Mouse (Mus musculus) forebrain, embryonic 10.5 days (tissue): Measurements from ENCODE around the gene Cntn5. TPM values are rescaled to one million over a fixed set of nuclear protein-coding genes. Genes with fewer than 3 reads are reported as not detected.

Experiments used
- DNase-seq: peaks from one replicate; pipeline ENCODE4 v3.0.0-alpha.2; 2017; ENCODE audit warnings: low spot score; ENCODE audit errors: extremely low spot score
- H3K27ac ChIP-seq: fragments of 300-500 bp; sonication (generic); 2 replicates; pipeline ENCODE4 v1.5.1; 2016; ENCODE audit warnings: mild to moderate bottlenecking
- H3K27me3 ChIP-seq: fragments of 300-500 bp; sonication (generic); 2 replicates; pipeline ENCODE4 v1.6.1; 2016; ENCODE audit warnings: mild to moderate bottlenecking; ENCODE audit not compliant: poor library complexity, severe bottlenecking
- H3K36me3 ChIP-seq: fragments of 300-500 bp; sonication (generic); replicated peaks from 2 replicates; pipeline ENCODE4 v1.6.1; 2016; ENCODE audit warnings: mild to moderate bottlenecking, moderate library complexity
- H3K4me1 ChIP-seq: fragments of 300-500 bp; sonication (generic); 2 replicates; pipeline ENCODE4 v1.6.1; 2016
- H3K4me3 ChIP-seq: fragments of 300-500 bp; sonication (generic); 2 replicates; pipeline ENCODE4 v1.5.1; 2016; ENCODE audit warnings: mild to moderate bottlenecking, moderate library complexity
- H3K9me3 ChIP-seq: fragments of 300-500 bp; sonication (generic); 2 replicates; pipeline ENCODE4 v1.6.1; 2016; ENCODE audit warnings: mild to moderate bottlenecking, moderate library complexity
- WGBS: fragments of 180-500 bp; shearing (Covaris S2); methylation state at CpG from one replicate; pipeline ENCODE4 v1.1.7; 2016; 5-methylcytosine and 5-hydroxymethylcytosine counted together
- polyA plus RNA-seq: library from polyadenylated mRNA; unstranded; fragments of >200 nt; fragmentation: Nextera tagmentation; extraction: Ambion mirVana; gene quantifications from 2 replicates; pipeline ENCODE4 v1.2.1, GENCODE M21; 2016

The Cntn5 gene
- polyA plus RNA-seq, 1 experiment from 2014 or later = 0.89 TPM

DNA sequence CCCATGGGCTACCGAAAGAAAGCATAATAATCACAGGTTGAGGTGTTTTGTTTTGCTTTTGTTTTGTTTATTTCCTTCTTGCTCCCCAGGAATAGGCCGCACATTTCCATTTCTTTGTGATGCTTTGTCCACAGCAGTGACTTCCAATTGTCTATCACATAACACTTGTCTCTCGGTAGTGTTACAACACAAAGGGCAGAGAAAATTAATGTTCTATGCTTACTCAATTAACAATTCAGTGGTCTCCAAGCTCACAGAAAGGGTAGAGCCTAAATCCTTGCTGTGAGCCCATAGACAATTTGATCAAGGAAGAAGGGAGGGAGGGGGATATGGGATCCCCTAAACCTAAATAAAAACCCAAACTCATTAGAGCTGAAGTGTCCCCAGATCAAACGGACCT, 671.2 kb downstream of the Cntn5 start:
- no peaks in the 10 kb centered on the region for H3K27me3 ChIP-seq
- WGBS = 76% methylated on average over 4 of the region's 4 CpGs
- H3K4me1 ChIP-seq = peaks cover 5% of the 10 kb centered on the region; the same call in 1 of the 2 replicates
- H3K4me3 ChIP-seq = no peak overlapping the region
- no peak for DNase-seq
- no peak overlapping the region for H3K27ac ChIP-seq
- no peaks in the 10 kb centered on the region for H3K9me3 ChIP-seq
- no peaks in the 10 kb centered on the region for H3K36me3 ChIP-seq

DNA sequence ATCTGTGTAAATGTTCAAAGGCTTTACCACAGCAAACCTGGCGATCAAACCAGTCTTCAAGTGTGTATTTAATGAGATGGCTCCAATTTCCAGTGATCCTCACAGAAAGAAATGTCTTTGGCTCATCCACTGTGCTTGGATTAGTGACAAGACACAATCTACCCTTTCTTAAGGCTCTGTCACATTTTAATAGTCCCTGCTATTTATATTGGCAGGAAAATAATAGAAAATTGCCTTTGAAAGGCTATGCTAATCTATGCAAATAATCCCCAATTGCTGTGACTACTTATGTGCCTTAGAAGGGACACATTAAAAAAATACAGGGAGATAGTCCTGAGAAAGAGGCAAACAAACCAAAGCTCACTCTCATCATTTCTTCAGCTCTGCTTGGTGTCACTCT, 672.5 kb downstream of the Cntn5 start:
- Histone ChIP-seq H3K27me3 (no peaks in the 10 kb centered on the region), H3K4me1 (peaks cover 5% of the 10 kb centered on the region; the same call in 1 of the 2 replicates), H3K9me3 (no peaks in the 10 kb centered on the region), H3K27ac (no peak overlapping the region), H3K36me3 (no peaks in the 10 kb centered on the region), H3K4me3 (no peak overlapping the region)
- WGBS = 76% methylated on average over 1 of the region's 1 CpGs
- no peak for DNase-seq

DNA sequence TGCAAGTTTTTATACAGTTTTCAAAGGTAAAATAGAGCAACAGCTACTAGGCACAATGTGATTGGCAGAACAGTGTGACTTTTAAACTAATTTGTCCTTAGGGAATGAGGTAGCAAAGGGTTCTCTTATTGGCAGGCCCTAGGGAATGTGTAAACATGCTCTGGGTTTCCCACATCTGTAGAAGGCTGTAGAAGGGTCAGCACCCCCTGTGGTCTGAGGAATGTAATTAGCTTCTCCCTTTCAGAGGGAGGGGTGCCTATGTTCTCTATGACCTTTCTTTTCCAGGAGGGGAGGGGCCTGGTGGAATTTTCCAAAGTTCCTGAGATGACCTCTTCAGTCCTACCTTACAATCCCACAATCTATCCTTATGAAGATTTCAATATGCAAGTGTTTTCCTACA, 673.6 kb downstream of the Cntn5 start:
- peaks cover 5% of the 10 kb centered on the region; the same call in 1 of the 2 replicates for H3K4me1 ChIP-seq
- no peak for DNase-seq
- no peaks in the 10 kb centered on the region for H3K36me3 ChIP-seq
- H3K27ac ChIP-seq = no peak overlapping the region
- H3K4me3 ChIP-seq = no peak overlapping the region
- no peaks in the 10 kb centered on the region for H3K9me3 ChIP-seq
- H3K27me3 ChIP-seq = no peaks in the 10 kb centered on the region

DNA sequence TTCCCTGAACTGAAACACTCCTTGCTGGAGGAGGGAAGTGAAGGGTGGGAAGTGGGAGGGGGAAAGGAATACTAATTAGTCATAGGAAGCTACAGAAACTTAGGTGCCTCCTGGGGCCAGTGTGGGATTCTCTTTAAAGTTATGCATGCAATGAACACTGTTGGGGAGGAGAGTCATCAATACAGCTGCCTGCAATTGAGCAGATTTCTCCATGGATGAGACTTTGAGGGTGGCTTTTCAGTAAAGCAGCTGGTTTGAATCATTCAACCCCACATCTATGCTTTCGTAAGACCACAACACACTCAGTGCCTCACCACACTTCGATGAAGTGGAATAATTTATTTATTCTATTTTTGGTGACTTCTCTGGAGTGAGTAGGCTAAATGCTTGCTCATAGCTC, 674.9 kb downstream of the Cntn5 start:
- Histone ChIP-seq H3K4me1 (peaks cover 5% of the 10 kb centered on the region; the same call in 1 of the 2 replicates), H3K9me3 (no peaks in the 10 kb centered on the region), H3K27ac (no peak overlapping the region), H3K4me3 (no peak overlapping the region), H3K36me3 (no peaks in the 10 kb centered on the region), H3K27me3 (no peaks in the 10 kb centered on the region)
- 65% methylated on average over 2 of the region's 2 CpGs for WGBS
- no peak for DNase-seq

DNA sequence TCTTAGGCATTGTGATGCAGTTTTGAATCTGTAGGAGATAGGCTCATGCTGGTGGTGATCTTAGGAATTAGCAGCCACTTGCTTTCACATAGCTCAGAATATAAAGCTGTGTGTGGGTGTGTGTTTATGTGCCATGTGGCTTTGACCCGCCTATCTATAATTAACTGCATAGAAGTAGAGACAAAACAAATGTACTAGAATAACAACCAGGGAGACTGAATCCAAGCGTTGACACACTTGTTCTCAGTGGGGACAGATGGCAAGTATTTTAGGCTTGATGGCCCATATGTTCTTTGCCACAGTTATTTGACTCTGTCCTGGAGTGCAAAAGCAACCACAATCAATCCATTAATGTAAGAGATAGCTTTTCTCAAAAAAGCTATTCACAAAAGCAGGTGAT, 678.6 kb downstream of the Cntn5 start:
- peaks cover 5% of the 10 kb centered on the region; the same call in 1 of the 2 replicates for H3K4me1 ChIP-seq
- 78% methylated on average over 2 of the region's 2 CpGs for WGBS
- no peaks in the 10 kb centered on the region for H3K36me3 ChIP-seq
- no peaks in the 10 kb centered on the region for H3K9me3 ChIP-seq
- DNase-seq = no peak
- no peak overlapping the region for H3K27ac ChIP-seq
- no peak overlapping the region for H3K4me3 ChIP-seq
- no peaks in the 10 kb centered on the region for H3K27me3 ChIP-seq

DNA sequence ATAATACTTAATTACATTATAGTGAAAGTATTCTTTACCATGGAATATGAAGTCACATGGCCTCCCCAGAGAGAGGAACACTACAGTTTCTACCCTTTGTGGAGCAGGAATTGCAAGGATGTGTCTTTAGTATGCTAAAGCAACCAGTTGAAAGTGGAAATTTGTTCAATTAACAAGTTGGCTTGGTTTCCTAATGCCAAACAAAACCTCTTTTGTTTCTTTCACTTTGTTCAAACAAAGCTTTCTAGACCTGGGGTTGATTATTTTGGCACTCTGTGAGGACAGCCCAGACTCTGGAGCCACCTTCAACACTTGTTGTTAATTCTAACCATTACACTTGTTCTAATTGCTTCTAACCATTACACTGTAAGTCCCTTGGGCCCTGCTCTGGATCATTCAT, 718.5 kb downstream of the Cntn5 start:
- H3K4me1 ChIP-seq = no peaks in the 10 kb centered on the region
- no peaks in the 10 kb centered on the region for H3K27me3 ChIP-seq
- no peak overlapping the region for H3K27ac ChIP-seq
- no peak overlapping the region for H3K4me3 ChIP-seq
- H3K36me3 ChIP-seq = no peaks in the 10 kb centered on the region
- H3K9me3 ChIP-seq = no peaks in the 10 kb centered on the region
- DNase-seq = no peak

DNA sequence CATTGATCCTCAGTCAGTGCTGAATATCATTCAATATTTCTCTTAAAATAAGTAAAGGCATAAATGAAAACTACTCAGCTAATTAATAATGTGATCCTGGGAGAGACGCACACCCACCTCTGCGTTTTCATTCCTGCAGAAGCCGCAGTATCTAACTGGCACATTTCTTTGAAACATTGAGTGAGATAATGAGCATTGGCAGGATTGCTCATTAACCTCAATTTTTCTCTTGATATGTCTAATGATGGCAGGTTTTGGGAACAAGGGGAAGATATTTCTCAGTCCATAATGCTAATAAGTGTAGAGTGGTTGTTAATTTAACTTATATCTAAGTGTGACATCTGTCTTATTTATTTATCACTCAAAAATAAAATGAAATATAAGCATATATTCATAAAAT, 734.0 kb downstream of the Cntn5 start:
- no peak for DNase-seq
- no peaks in the 10 kb centered on the region for H3K9me3 ChIP-seq
- H3K27me3 ChIP-seq = no peaks in the 10 kb centered on the region
- H3K36me3 ChIP-seq = no peaks in the 10 kb centered on the region
- H3K4me1 ChIP-seq = no peaks in the 10 kb centered on the region
- 94% methylated on average over 3 of the region's 3 CpGs for WGBS
- no peak overlapping the region for H3K27ac ChIP-seq
- H3K4me3 ChIP-seq = no peak overlapping the region

DNA sequence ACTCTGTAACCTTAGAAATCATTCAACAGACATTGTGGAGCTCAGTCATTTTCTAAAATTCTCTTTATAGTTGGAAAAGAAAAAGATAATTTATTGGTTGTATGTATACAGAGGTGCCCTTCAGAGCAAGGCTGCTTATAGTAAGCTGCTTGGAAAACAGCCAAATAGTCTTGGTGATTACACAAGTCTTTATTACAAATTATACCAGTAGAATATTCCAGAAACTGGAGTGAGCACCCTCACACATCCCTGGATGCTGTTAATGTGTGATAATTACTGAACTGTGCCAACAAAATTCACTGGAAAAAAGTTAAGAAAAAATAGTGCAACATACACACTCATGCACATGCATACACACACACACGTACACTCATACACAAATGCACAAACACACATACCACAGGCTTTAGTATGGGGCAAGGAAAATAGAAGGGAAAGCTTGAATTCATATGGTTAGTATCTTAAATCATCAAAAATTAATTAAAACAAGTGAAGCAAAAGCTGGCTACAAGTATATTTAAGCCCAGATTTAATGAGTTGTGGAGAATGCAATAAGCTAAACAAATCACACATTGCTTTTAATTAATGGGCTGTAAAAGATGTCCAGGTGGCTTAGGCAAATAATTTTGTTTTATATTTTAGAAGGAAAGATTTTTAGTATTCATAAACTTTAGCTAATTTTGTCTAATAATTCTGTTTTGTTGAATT, 783.1 kb downstream of the Cntn5 start:
- H3K27me3 ChIP-seq = no peaks in the 10 kb centered on the region

DNA sequence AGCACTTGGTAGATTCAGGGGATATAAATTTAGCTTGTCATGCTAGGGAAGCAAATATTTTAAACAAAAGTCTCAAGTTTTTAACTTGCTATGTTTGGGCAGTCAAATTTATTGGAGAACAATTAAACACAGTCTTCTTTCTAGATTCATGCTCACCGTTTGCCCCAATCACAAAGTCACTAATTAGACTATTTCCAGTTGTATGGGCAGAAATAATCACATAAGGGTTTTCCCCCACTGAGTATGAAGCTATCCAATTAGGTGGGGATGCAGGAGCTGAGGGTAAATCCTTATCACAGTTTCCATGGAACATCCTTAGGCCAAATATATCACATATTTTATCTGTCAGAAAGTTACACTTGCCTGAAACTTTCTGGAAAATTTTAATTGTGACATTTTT, 788.0 kb downstream of the Cntn5 start:
- 49% methylated on average over 1 of the region's 1 CpGs for WGBS
- H3K4me3 ChIP-seq = no peak overlapping the region
- no peak overlapping the region for H3K27ac ChIP-seq
- H3K4me1 ChIP-seq = no peaks in the 10 kb centered on the region
- no peaks in the 10 kb centered on the region for H3K27me3 ChIP-seq
- no peak for DNase-seq
- H3K36me3 ChIP-seq = no peaks in the 10 kb centered on the region
- H3K9me3 ChIP-seq = no peaks in the 10 kb centered on the region

More for the DNA sequence above, 783.1 kb downstream of the Cntn5 start:
- Histone ChIP-seq H3K9me3 (no peaks in the 10 kb centered on the region), H3K4me3 (no peak overlapping the region), H3K4me1 (no peaks in the 10 kb centered on the region), H3K36me3 (no peaks in the 10 kb centered on the region), H3K27ac (no peak overlapping the region)
- DNase-seq = no peak
- 92% methylated on average over 1 of the region's 1 CpGs for WGBS

DNA sequence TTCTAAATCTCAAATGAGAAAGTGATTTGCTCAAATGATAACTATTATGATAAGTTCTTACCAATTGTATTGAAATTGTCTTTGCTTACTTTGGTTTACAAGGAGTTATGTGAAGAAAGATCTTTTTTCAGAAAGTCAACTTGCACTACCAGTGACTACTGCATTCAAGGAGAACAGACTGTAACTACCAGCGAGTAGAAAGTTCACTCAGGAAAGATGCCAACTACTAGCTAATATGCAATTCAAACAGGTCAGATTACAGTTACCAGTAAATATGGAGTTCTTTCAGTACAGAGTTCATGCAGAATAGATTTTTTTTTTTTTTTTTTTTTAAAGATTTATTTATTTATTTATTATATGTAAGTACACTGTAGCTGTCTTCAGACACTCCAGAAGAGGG, 795.4 kb downstream of the Cntn5 start:
- DNase-seq = no peak
- Histone ChIP-seq H3K27ac (no peak overlapping the region), H3K36me3 (no peaks in the 10 kb centered on the region), H3K27me3 (no peaks in the 10 kb centered on the region), H3K4me3 (no peak overlapping the region), H3K9me3 (no peaks in the 10 kb centered on the region), H3K4me1 (no peaks in the 10 kb centered on the region)
- 95% methylated on average over 1 of the region's 1 CpGs for WGBS

DNA sequence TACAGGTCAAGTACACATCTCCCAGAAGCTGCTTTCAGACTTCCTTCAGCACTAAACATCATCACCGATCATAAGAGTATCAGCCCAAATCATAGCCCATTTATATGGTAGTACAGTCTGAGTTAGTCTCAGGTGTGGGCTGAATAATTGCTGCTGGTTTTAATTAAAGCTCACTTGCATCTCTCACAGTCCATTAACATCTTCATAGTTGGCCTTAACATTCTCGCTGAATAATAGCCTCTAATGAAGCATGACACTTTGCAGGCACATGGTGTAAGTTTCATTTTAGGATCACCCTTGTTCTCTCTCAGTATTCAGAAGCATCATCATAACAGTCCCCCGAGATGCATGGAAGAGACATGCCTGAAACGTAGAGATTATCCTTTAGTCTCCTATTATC, 796.7 kb downstream of the Cntn5 start:
- no peaks in the 10 kb centered on the region for H3K9me3 ChIP-seq
- no peaks in the 10 kb centered on the region for H3K27me3 ChIP-seq
- WGBS = 83% methylated on average over 4 of the region's 4 CpGs

DNA sequence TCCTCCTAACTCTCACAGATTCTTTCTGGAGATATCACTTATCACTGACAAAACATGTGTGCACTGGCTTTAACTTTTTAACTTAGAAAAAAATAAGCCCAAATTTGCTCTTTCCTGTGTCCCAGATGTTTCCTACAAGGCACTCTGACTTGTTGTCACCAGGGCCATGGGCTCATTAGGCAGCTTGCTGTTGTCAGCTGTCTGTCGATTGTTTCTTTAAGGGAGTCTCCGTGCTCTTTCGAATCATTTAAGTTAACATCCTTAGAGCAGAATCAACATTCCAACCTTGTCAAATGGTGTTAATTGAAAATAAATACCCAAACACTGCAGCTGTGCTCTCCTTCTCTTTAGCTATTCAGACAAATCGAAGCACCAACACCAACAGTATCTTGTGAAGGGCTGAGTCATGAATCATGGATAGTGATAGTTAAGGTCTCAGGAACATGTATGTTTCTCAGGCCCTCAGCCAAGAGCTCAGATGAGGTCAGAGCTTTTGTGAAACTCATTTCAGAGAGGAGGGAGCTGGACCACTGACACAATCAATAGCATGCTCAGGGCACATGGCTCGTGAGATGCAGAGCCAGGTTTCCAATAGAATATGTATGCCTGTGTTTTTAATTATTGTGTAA, 802.6 kb downstream of the Cntn5 start:
- Histone ChIP-seq H3K9me3 (no peaks in the 10 kb centered on the region), H3K4me1 (no peaks in the 10 kb centered on the region), H3K27ac (no peak overlapping the region), H3K36me3 (no peaks in the 10 kb centered on the region), H3K27me3 (no peaks in the 10 kb centered on the region), H3K4me3 (no peak overlapping the region)
- WGBS = 85% methylated on average over 5 of the region's 5 CpGs
- no peak for DNase-seq

More for the DNA sequence above, 796.7 kb downstream of the Cntn5 start:
- no peak overlapping the region for H3K4me3 ChIP-seq
- H3K27ac ChIP-seq = no peak overlapping the region
- DNase-seq = no peak
- no peaks in the 10 kb centered on the region for H3K4me1 ChIP-seq
- no peaks in the 10 kb centered on the region for H3K36me3 ChIP-seq

DNA sequence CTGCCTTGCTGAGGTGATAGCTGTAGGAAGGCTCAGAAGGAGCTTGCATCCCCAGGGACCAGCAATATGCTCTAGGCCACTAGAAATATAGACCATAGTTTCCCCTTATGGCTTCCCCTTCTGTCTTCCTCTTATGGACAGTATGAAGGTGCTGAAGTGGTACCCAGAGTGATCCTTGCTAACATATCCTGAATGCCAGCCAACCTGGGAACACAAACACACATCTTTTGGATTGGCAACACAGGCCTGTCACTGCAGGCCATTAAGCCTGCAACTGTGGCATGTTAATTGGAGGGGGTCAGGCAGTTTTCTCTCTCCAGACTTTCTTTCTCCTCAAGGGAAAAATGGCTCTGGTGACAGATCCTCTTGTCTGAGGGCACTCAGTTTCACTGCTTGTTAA, 828.3 kb downstream of the Cntn5 start:
- H3K9me3 ChIP-seq = no peaks in the 10 kb centered on the region
- no peak overlapping the region for H3K4me3 ChIP-seq
- no peaks in the 10 kb centered on the region for H3K36me3 ChIP-seq
- H3K27me3 ChIP-seq = no peaks in the 10 kb centered on the region
- DNase-seq = no peak
- peaks cover 3% of the 10 kb centered on the region; the same call in 1 of the 2 replicates for H3K4me1 ChIP-seq
- H3K27ac ChIP-seq = no peak overlapping the region
